Mouse (Mus musculus) megakaryocyte, embryonic 14.5 days (primary cell): ENCODE measurements around the gene Wdr78. TPM values are rescaled to one million over a fixed set of nuclear protein-coding genes. Genes with fewer than 3 reads are reported as not detected.
A peak's percentile ranks its signal among the peaks of the same experiment; 100 is the strongest.

Experiments
- H3K27me3 ChIP-seq: replicated peaks from 2 replicates; pipeline ENCODE3; 2012; ENCODE audit warnings: inconsistent platforms
- H3K36me3 ChIP-seq: replicated peaks from 2 replicates; pipeline ENCODE3; 2012; ENCODE audit warnings: low read length, inconsistent platforms, mixed read lengths
- H3K4me1 ChIP-seq: 2 replicates; pipeline ENCODE4 v1.6.1; 2012; ENCODE audit warnings: inconsistent platforms
- H3K4me3 ChIP-seq: replicated peaks from 2 replicates; pipeline ENCODE3; 2012; ENCODE audit warnings: moderate library complexity, mild to moderate bottlenecking, inconsistent platforms
- H3K9me3 ChIP-seq: 2 replicates; pipeline ENCODE4 v1.6.1; 2012; ENCODE audit warnings: inconsistent platforms
- FLI1 ChIP-seq: IDR thresholded peaks from 2 replicates; pipeline ENCODE4 v1.6.1; 2012; ENCODE audit warnings: low read length, inconsistent platforms, mixed read lengths
- GATA1 ChIP-seq: IDR thresholded peaks from 3 replicates; pipeline ENCODE4 v1.6.1; 2012; ENCODE audit warnings: mixed read lengths, low read length, inconsistent platforms, borderline replicate concordance
- polyA plus RNA-seq: library from polyadenylated mRNA; stranded (reverse); fragments of >175 nt; gene quantifications from 2 replicates; pipeline ENCODE4 v1.2.3, GENCODE M21; 2012; ENCODE audit warnings: low replicate concordance; ENCODE audit not compliant: insufficient read depth

Wdr78 gene
- polyA plus RNA-seq, 1 experiment = 0.47 TPM

DNA sequence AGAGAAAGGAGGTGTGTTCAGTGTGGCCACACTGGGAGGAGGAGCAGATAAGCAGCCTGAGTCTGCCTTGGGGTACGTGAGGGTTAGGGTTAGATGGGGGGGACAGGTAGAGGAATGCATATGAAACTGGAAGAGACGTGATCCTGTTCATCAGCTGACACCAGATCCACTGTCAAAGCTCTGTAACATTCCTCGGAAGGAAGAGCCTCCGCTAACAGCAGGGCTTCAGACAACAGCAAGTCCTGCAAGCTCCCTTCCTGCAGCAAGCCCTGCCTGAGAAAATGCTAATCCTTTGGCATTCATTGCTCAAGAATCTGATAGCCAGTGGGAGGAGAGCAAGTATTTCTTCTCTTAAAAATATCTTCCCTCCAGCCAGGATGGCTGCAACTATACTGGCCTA lies 100.9 kb downstream of the Wdr78 start:
- Histone ChIP-seq H3K9me3 (peaks cover 6% of the 10 kb centered on the region), H3K36me3 (no peaks in the 10 kb centered on the region), H3K4me3 (peak overlapping the region; percentile 7), H3K4me1 (peaks cover 4% of the 10 kb centered on the region; the same call in 1 of the 2 replicates), H3K27me3 (no peaks in the 10 kb centered on the region)
- no peak for TF ChIP-seq FLI1
- TF ChIP-seq GATA1 = no peak

DNA sequence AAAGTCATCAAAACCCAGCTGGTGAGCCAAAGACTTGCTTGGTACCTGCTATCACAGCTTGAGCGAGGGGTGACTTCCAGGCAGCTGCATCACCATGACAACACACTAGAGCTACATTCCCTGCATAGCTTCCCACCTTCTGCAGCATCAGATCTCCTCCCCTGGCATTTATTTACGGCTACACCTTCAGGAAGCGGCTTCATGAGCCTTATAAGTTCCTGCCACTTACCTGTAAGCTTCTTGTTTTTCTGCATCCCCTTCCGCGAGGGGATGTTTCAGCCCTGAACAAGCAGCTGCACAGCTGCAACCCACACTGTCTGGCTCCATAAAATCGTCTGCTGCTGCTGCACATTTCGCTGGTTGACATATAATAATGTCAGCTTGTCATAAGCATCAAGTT lies 102.5 kb downstream of the Wdr78 start:
- no peaks in the 10 kb centered on the region for H3K36me3 ChIP-seq
- H3K4me3 ChIP-seq = no peak overlapping the region
- no peaks in the 10 kb centered on the region for H3K9me3 ChIP-seq
- H3K4me1 ChIP-seq = peaks cover 4% of the 10 kb centered on the region; the same call in 1 of the 2 replicates
- TF ChIP-seq FLI1 = no peak
- TF ChIP-seq GATA1 = no peak
- H3K27me3 ChIP-seq = no peaks in the 10 kb centered on the region

GRCm38 (mm10) chr4:103010734-103011133 lies 103.6 kb downstream of the Wdr78 start:
- no peaks in the 10 kb centered on the region for H3K27me3 ChIP-seq

DNA sequence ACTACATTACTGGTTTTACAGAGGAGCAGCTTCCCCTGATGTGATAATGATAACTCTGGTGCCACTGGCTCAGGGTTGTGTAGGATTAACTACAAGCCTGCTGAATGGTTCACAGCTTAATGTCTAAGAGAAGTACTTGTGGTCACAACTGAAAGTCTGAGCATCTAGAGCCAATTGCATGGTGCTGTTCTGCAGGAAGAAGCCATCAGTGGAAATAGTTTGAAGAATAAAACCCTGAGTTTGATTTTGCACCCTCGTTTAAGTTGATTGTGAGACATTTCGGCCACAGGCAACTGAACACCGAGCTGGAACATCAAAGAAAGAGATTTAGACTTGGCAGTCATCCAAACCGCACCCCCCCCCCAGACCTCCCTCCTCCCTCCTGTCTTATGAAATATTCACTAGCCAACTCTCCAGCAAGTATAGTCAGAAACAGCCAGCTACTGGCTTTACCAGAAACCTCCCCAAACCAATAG lies 107.4 kb downstream of the Wdr78 start:
- no peak overlapping the region for H3K4me3 ChIP-seq
- H3K4me1 ChIP-seq = no peaks in the 10 kb centered on the region
- H3K27me3 ChIP-seq = peaks cover under 1% of the 10 kb centered on the region
- no peaks in the 10 kb centered on the region for H3K9me3 ChIP-seq
- TF ChIP-seq FLI1 (no peak), GATA1 (no peak)
- no peaks in the 10 kb centered on the region for H3K36me3 ChIP-seq

More at GRCm38 (mm10) chr4:103010734-103011133, 103.6 kb downstream of the Wdr78 start:
- H3K4me3 ChIP-seq = no peak overlapping the region
- peaks cover 4% of the 10 kb centered on the region; the same call in 1 of the 2 replicates for H3K4me1 ChIP-seq
- H3K36me3 ChIP-seq = no peaks in the 10 kb centered on the region
- TF ChIP-seq GATA1 (no peak), FLI1 (no peak)
- no peaks in the 10 kb centered on the region for H3K9me3 ChIP-seq

- Histone ChIP-seq H3K27me3 (peaks cover 2% of the 10 kb centered on the region), H3K36me3 (no peaks in the 10 kb centered on the region), H3K9me3 (no peaks in the 10 kb centered on the region), H3K4me1 (no peaks in the 10 kb centered on the region), H3K4me3 (no peak overlapping the region)
- TF ChIP-seq FLI1 = no peak
- no peak for TF ChIP-seq GATA1
Measured at GRCm38 (mm10) chr4:103006266-103006665, 108.1 kb downstream of the Wdr78 start.

GRCm38 (mm10) chr4:103005190-103005945 lies 109.0 kb downstream of the Wdr78 start:
- no peaks in the 10 kb centered on the region for H3K4me1 ChIP-seq
- no peaks in the 10 kb centered on the region for H3K36me3 ChIP-seq

DNA sequence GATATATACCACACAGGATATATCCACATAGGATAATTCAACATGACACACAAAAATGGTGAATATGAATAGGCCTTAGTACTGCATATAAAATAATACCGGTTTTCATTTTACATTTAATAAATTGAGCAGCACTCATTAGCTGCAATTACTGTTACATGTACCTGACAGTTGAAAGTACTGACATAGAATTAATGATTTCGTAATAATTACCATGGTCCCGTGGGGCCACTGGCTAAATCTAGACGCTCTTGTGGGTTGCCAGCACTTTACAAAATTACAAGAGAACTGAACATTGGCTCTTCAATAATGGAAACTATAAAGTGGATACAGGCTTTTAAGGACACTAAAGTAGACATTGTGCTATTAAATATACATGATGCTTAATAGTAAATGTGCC lies 109.7 kb downstream of the Wdr78 start:
- TF ChIP-seq GATA1 (no peak), FLI1 (no peak)
- peaks cover 3% of the 10 kb centered on the region for H3K27me3 ChIP-seq
- H3K4me1 ChIP-seq = no peaks in the 10 kb centered on the region
- no peaks in the 10 kb centered on the region for H3K9me3 ChIP-seq
- H3K4me3 ChIP-seq = no peak overlapping the region
- no peaks in the 10 kb centered on the region for H3K36me3 ChIP-seq

More at GRCm38 (mm10) chr4:103005190-103005945, 109.0 kb downstream of the Wdr78 start:
- Histone ChIP-seq H3K9me3 (no peaks in the 10 kb centered on the region), H3K4me3 (no peak overlapping the region), H3K27me3 (peaks cover 3% of the 10 kb centered on the region)
- TF ChIP-seq FLI1 = no peak

DNA sequence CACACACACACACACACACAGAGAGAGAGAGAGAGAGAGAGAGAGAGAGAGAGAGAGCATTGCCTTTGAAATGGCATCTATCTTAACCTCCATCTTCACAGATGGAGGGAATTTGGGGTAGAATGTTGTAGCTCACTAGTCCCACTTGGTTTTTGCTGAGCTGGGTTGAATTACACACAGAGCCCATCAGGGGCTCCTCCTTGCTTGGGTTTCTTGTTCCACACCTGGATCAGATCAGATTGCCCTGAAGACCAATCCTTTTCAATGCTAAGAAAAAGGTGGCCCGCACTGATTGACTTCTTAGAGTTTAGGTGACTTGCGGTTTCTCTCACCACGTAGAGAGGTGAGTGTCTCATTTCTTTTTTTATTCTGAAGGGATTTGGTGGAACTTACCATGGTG lies 122.7 kb downstream of the Wdr78 start:
- Histone ChIP-seq H3K9me3 (no peaks in the 10 kb centered on the region), H3K4me1 (peaks cover 6% of the 10 kb centered on the region), H3K4me3 (no peak overlapping the region), H3K36me3 (no peaks in the 10 kb centered on the region), H3K27me3 (no peaks in the 10 kb centered on the region)
- TF ChIP-seq FLI1 = no peak
- TF ChIP-seq GATA1 = no peak

- no peak for TF ChIP-seq FLI1
- TF ChIP-seq GATA1 = no peak
- H3K27me3 ChIP-seq = no peaks in the 10 kb centered on the region
Measured at GRCm38 (mm10) chr4:102990595-102991340, 123.6 kb downstream of the Wdr78 start.

GRCm38 (mm10) chr4:102990016-102990415 lies 124.3 kb downstream of the Wdr78 start:
- Histone ChIP-seq H3K27me3 (no peaks in the 10 kb centered on the region), H3K9me3 (no peaks in the 10 kb centered on the region), H3K36me3 (no peaks in the 10 kb centered on the region), H3K4me1 (peaks cover 11% of the 10 kb centered on the region), H3K4me3 (no peak overlapping the region)
- no peak for TF ChIP-seq FLI1
- TF ChIP-seq GATA1 = no peak

More at GRCm38 (mm10) chr4:102990595-102991340, 123.6 kb downstream of the Wdr78 start:
- H3K4me1 ChIP-seq = peaks cover 11% of the 10 kb centered on the region
- no peaks in the 10 kb centered on the region for H3K9me3 ChIP-seq
- no peaks in the 10 kb centered on the region for H3K36me3 ChIP-seq
- H3K4me3 ChIP-seq = no peak overlapping the region
